Mouse (Mus musculus): ENCODE results near the gene Psap. TPM values are rescaled to one million over a fixed set of nuclear protein-coding genes. Genes with fewer than 3 reads are reported as not detected.
"Not testable (repeated sequence)": the region's sequence is repeated elsewhere in the genome, so short reads cannot be mapped to it uniquely, and the experiment has no call there.

Psap gene
- 50.6 and 54.8 TPM in 2 replicates for polyA plus RNA-seq (2014; fragmentation: Nextera tagmentation; extraction: Ambion mirVana)

- H3K4me1 ChIP-seq (ENCODE audit: control insufficient read depth, insufficient read depth, low read length): peaks cover 2% of the 10 kb centered on the region; the same call in 1 of the 2 replicates
These were observed at the start of gene Psap for GRCm38 (mm10) chr10:60277207-60278005. Gene Psap, plus strand, starts transcription at chr10:60277627.

GRCm38 (mm10) chr10:60227666-60228065 is 49.8 kb upstream of the Psap start:
- H3K4me2 ChIP-seq (ENCODE audit: low read depth, severe bottlenecking): no peak overlapping the region
- no peaks in the 10 kb centered on the region for H3K9me3 ChIP-seq (ENCODE audit: control insufficient read depth, low read length)
- H3K9ac ChIP-seq (ENCODE audit: low read length): no peak overlapping the region
- no peaks in the 10 kb centered on the region for H3K4me1 ChIP-seq (ENCODE audit: control insufficient read depth, insufficient read depth, low read length)
- H3K36me3 ChIP-seq (ENCODE audit: control insufficient read depth, insufficient read depth, low read length): no peaks in the 10 kb centered on the region
- no peak overlapping the region for H3K4me3 ChIP-seq (ENCODE audit: low read depth, low read length)
- H3K27ac ChIP-seq (replicated peaks; ENCODE audit: low read depth, low read length): no peak overlapping the region
- no peaks in the 10 kb centered on the region for H3K27me3 ChIP-seq (ENCODE audit: control insufficient read depth, insufficient read depth, low read length)
- DNase-seq (ENCODE audit: low spot score) (no peak), ATAC-seq (ENCODE audit: insufficient number of reproducible peaks, low FRiP score, low TSS enrichment, low read depth) (no peak)
- WGBS: 71% methylated on average over 4 of the region's 4 CpGs

More at GRCm38 (mm10) chr10:60277207-60278005, at the start of gene Psap:
- no peaks in the 10 kb centered on the region; the same call in 1 of the 2 replicates for H3K36me3 ChIP-seq (ENCODE audit: control insufficient read depth, insufficient read depth, low read length)
- peak; percentile 92 for DNase-seq (ENCODE audit: low spot score)
- no peaks in the 10 kb centered on the region for H3K27me3 ChIP-seq (ENCODE audit: control insufficient read depth, insufficient read depth, low read length)
- peak within 1 kb of the TSS; percentile 55; the same call in 1 of the 2 replicates for H3K27ac ChIP-seq (replicated peaks; ENCODE audit: low read depth, low read length)
- peak within 1 kb of the TSS; percentile 87 for H3K9ac ChIP-seq (ENCODE audit: low read length)
- peak within 1 kb of the TSS; percentile 79 for H3K4me3 ChIP-seq (ENCODE audit: low read depth, low read length)
- peak; percentile 86 for ATAC-seq (ENCODE audit: insufficient number of reproducible peaks, low FRiP score, low TSS enrichment, low read depth)
- WGBS: 3% methylated on average over 54 of the region's 54 CpGs
- no peaks in the 10 kb centered on the region for H3K9me3 ChIP-seq (ENCODE audit: control insufficient read depth, low read length)
- peak within 1 kb of the TSS; percentile 83 for H3K4me2 ChIP-seq (ENCODE audit: low read depth, severe bottlenecking)

- Histone ChIP-seq H3K27me3 (ENCODE audit: control insufficient read depth, insufficient read depth, low read length) (no peaks in the 10 kb centered on the region), H3K9me3 (ENCODE audit: control insufficient read depth, low read length) (no peaks in the 10 kb centered on the region), H3K4me1 (ENCODE audit: control insufficient read depth, insufficient read depth, low read length) (no peaks in the 10 kb centered on the region), H3K4me2 (ENCODE audit: low read depth, severe bottlenecking) (no peak overlapping the region), H3K27ac (replicated peaks; ENCODE audit: low read depth, low read length) (no peak overlapping the region), H3K4me3 (ENCODE audit: low read depth, low read length) (no peak overlapping the region), H3K36me3 (ENCODE audit: control insufficient read depth, insufficient read depth, low read length) (no peaks in the 10 kb centered on the region), H3K9ac (ENCODE audit: low read length) (no peak overlapping the region)
- 86% methylated on average over 6 of the region's 6 CpGs for WGBS
- ATAC-seq (ENCODE audit: insufficient number of reproducible peaks, low FRiP score, low TSS enrichment, low read depth) (no peak), DNase-seq (ENCODE audit: low spot score) (no peak)
These were observed 48.3 kb upstream of the Psap start for GRCm38 (mm10) chr10:60229113-60229512.

- Histone ChIP-seq H3K4me1 (ENCODE audit: control insufficient read depth, insufficient read depth, low read length) (no peaks in the 10 kb centered on the region), H3K4me2 (ENCODE audit: low read depth, severe bottlenecking) (no peak overlapping the region), H3K4me3 (ENCODE audit: low read depth, low read length) (no peak overlapping the region), H3K27ac (replicated peaks; ENCODE audit: low read depth, low read length) (no peak overlapping the region), H3K27me3 (ENCODE audit: control insufficient read depth, insufficient read depth, low read length) (no peaks in the 10 kb centered on the region), H3K9me3 (ENCODE audit: control insufficient read depth, low read length) (no peaks in the 10 kb centered on the region), H3K9ac (ENCODE audit: low read length) (no peak overlapping the region), H3K36me3 (ENCODE audit: control insufficient read depth, insufficient read depth, low read length) (no peaks in the 10 kb centered on the region)
- DNase-seq (ENCODE audit: low spot score) (no peak), ATAC-seq (ENCODE audit: insufficient number of reproducible peaks, low FRiP score, low TSS enrichment, low read depth) (no peak)
- WGBS: 69% methylated on average over 6 of the region's 6 CpGs
These were observed 46.9 kb upstream of the Psap start for GRCm38 (mm10) chr10:60230321-60231088.

- no peak overlapping the region for H3K9ac ChIP-seq (ENCODE audit: low read length)
- H3K27me3 ChIP-seq (ENCODE audit: control insufficient read depth, insufficient read depth, low read length): no peaks in the 10 kb centered on the region
- H3K36me3 ChIP-seq (ENCODE audit: control insufficient read depth, insufficient read depth, low read length): no peaks in the 10 kb centered on the region
- no peak overlapping the region for H3K27ac ChIP-seq (replicated peaks; ENCODE audit: low read depth, low read length)
- DNase-seq (ENCODE audit: low spot score) (no peak), ATAC-seq (ENCODE audit: insufficient number of reproducible peaks, low FRiP score, low TSS enrichment, low read depth) (no peak)
- no peak overlapping the region for H3K4me3 ChIP-seq (ENCODE audit: low read depth, low read length)
- H3K9me3 ChIP-seq (ENCODE audit: control insufficient read depth, low read length): no peaks in the 10 kb centered on the region
- no peaks in the 10 kb centered on the region for H3K4me1 ChIP-seq (ENCODE audit: control insufficient read depth, insufficient read depth, low read length)
- no peak overlapping the region for H3K4me2 ChIP-seq (ENCODE audit: low read depth, severe bottlenecking)
- 84% methylated on average over 9 of the region's 9 CpGs for WGBS
These were observed 43.4 kb upstream of the Psap start for GRCm38 (mm10) chr10:60234006-60234405.

- not testable (repeated sequence) for H3K27me3 ChIP-seq (ENCODE audit: control insufficient read depth, insufficient read depth, low read length); H3K36me3 ChIP-seq (ENCODE audit: control insufficient read depth, insufficient read depth, low read length); H3K4me3 ChIP-seq (ENCODE audit: low read depth, low read length); H3K9ac ChIP-seq (ENCODE audit: low read length); H3K9me3 ChIP-seq (ENCODE audit: control insufficient read depth, low read length); H3K27ac ChIP-seq (replicated peaks; ENCODE audit: low read depth, low read length); H3K4me1 ChIP-seq (ENCODE audit: control insufficient read depth, insufficient read depth, low read length); DNase-seq (ENCODE audit: low spot score); H3K4me2 ChIP-seq (ENCODE audit: low read depth, severe bottlenecking); ATAC-seq (ENCODE audit: insufficient number of reproducible peaks, low FRiP score, low TSS enrichment, low read depth)
- 96% methylated on average over 6 of the region's 6 CpGs for WGBS
These were observed 41.6 kb upstream of the Psap start for GRCm38 (mm10) chr10:60235876-60236275.

GRCm38 (mm10) chr10:60237475-60238154 is 39.8 kb upstream of the Psap start:
- Histone ChIP-seq H3K4me2 (ENCODE audit: low read depth, severe bottlenecking) (no peak overlapping the region), H3K9me3 (ENCODE audit: control insufficient read depth, low read length) (no peaks in the 10 kb centered on the region), H3K4me3 (ENCODE audit: low read depth, low read length) (no peak overlapping the region), H3K9ac (ENCODE audit: low read length) (no peak overlapping the region), H3K36me3 (ENCODE audit: control insufficient read depth, insufficient read depth, low read length) (no peaks in the 10 kb centered on the region), H3K4me1 (ENCODE audit: control insufficient read depth, insufficient read depth, low read length) (no peaks in the 10 kb centered on the region), H3K27me3 (ENCODE audit: control insufficient read depth, insufficient read depth, low read length) (no peaks in the 10 kb centered on the region), H3K27ac (replicated peaks; ENCODE audit: low read depth, low read length) (no peak overlapping the region)
- ATAC-seq (ENCODE audit: insufficient number of reproducible peaks, low FRiP score, low TSS enrichment, low read depth): no peak
- 63% methylated on average over 10 of the region's 10 CpGs for WGBS
- DNase-seq (ENCODE audit: low spot score): peak; percentile 77

- Histone ChIP-seq H3K4me3 (ENCODE audit: low read depth, low read length) (no peak overlapping the region), H3K9me3 (ENCODE audit: control insufficient read depth, low read length) (no peaks in the 10 kb centered on the region), H3K27ac (replicated peaks; ENCODE audit: low read depth, low read length) (no peak overlapping the region), H3K36me3 (ENCODE audit: control insufficient read depth, insufficient read depth, low read length) (no peaks in the 10 kb centered on the region), H3K4me2 (ENCODE audit: low read depth, severe bottlenecking) (no peak overlapping the region), H3K4me1 (ENCODE audit: control insufficient read depth, insufficient read depth, low read length) (no peaks in the 10 kb centered on the region), H3K27me3 (ENCODE audit: control insufficient read depth, insufficient read depth, low read length) (no peaks in the 10 kb centered on the region), H3K9ac (ENCODE audit: low read length) (no peak overlapping the region)
- DNase-seq (ENCODE audit: low spot score) (no peak), ATAC-seq (ENCODE audit: insufficient number of reproducible peaks, low FRiP score, low TSS enrichment, low read depth) (no peak)
- 79% methylated on average over 6 of the region's 6 CpGs for WGBS
These were observed 37.0 kb upstream of the Psap start for GRCm38 (mm10) chr10:60240416-60240815.

Data from limb, embryonic 11.5 days (tissue).